Mouse (Mus musculus) liver, adult (tissue): Measurements from ENCODE around the gene Maml1.

Experiments used
- GATA4 ChIP-seq: IDR thresholded peaks from 2 replicates; pipeline ENCODE4 v1.6.1; 2014; ENCODE audit warnings: mild to moderate bottlenecking, low read length; ENCODE audit not compliant: insufficient replicate concordance

Gene Maml1

GRCm38 (mm10) chr11:50263198-50263597 is 28.9 kb downstream of the Maml1 start:
- no peak for TF ChIP-seq GATA4

- no peak for TF ChIP-seq GATA4
Measured at GRCm38 (mm10) chr11:50262020-50262419, 30.1 kb downstream of the Maml1 start.

- no peak for TF ChIP-seq GATA4
Measured at GRCm38 (mm10) chr11:50258310-50258709, 33.8 kb downstream of the Maml1 start.

GRCm38 (mm10) chr11:50256615-50257014 is 35.5 kb downstream of the Maml1 start:
- no peak for TF ChIP-seq GATA4

- no peak for TF ChIP-seq GATA4
Measured at GRCm38 (mm10) chr11:50254010-50254580, 38.0 kb downstream of the Maml1 start.

- TF ChIP-seq GATA4 = no peak
Measured at GRCm38 (mm10) chr11:50253393-50253792, 38.7 kb downstream of the Maml1 start.

- no peak for TF ChIP-seq GATA4
Measured at GRCm38 (mm10) chr11:50252684-50253265, 39.3 kb downstream of the Maml1 start.

- no peak for TF ChIP-seq GATA4
Measured at GRCm38 (mm10) chr11:50252166-50252565, 39.9 kb downstream of the Maml1 start.

- TF ChIP-seq GATA4 = no peak
Measured at GRCm38 (mm10) chr11:50248473-50249171, 43.5 kb downstream of the Maml1 start.

- no peak for TF ChIP-seq GATA4
Measured at GRCm38 (mm10) chr11:50245269-50245668, 46.8 kb downstream of the Maml1 start.

GRCm38 (mm10) chr11:50243926-50244325 is 48.2 kb downstream of the Maml1 start:
- no peak for TF ChIP-seq GATA4

GRCm38 (mm10) chr11:50240235-50240911 is 51.7 kb downstream of the Maml1 start:
- peak; percentile 71; the same call in 1 of the 2 replicates for TF ChIP-seq GATA4

- no peak for TF ChIP-seq GATA4
Measured at GRCm38 (mm10) chr11:50238821-50239791, 53.0 kb downstream of the Maml1 start.

- TF ChIP-seq GATA4 = no peak
Measured at GRCm38 (mm10) chr11:50238324-50238723, 53.8 kb downstream of the Maml1 start, which contains the start of gene Ltc4s. TSS of gene Ltc4s (minus strand) at chr11:50238616.
